Mouse (Mus musculus): ENCODE measurements around the gene Tmem222.

Gene Tmem222

DNA sequence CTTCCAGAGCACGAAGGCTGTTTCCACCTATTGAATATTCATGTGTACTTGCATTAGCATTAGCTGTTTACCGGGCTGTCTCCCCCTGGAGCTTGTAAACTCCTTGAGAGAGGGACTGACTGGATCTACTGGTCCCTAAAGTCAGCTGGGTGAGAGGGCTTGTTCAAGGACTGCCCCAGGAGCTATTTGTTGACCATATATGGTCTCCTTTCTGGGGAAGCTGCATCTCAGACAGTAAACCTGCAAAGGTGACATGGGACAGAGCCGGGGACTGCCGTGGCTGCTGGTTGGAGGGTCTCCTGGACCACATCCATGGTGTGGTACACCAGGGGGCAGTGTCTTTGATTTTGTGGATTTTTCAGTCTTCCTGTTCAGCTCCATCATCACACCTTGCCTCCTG, 5.1 kb upstream of the Tmem222 start:
- DNase-seq (ENCODE audit: low read depth): no peak

DNA sequence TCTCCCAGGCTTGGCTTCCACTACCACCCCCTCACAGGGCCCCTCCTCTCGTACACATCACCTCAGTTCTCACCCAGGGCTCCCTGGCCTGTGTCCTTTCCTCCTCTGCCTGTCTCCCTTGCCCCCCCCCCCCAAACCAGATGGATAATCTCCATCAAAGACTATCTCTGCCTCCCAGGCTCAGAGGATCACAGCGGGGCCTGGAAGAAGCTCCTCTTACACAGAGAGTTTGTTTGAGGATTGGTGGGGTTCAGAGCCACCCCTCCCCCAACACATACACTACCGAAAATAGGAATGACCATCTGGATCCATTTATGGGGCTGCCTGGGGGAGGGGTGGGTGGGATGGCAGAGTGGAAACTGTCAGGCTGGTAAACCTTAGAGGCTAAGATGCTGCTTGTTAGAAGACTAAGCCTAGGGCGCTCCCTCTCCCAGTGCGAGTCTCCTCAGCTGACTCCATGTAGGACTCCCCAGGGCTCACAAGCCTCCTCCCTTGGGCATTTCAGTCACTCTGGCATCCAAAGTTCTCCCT, 4.4 kb upstream of the Tmem222 start:
- no peak for DNase-seq (ENCODE audit: low read depth)

DNA sequence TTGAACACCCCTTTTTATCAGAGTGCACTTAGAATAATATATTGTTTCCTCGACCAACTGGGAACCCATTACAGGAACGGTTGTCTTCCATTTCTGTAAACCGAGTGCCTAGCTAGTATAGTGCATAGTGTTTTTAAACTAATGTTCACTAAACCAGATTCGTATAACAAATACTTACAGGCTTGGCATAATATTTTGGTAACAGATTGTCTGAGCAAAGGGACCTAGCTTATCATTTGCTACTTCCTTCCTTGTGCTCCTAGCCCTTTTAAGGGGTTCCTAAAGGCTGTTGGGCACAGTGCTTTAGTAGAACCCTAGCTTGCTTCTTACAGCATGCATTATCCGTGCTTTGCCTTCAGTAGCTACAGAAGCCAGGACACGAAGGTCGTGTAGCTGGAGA, 3.9 kb upstream of the Tmem222 start:
- DNase-seq (ENCODE audit: low read depth): no peak

DNA sequence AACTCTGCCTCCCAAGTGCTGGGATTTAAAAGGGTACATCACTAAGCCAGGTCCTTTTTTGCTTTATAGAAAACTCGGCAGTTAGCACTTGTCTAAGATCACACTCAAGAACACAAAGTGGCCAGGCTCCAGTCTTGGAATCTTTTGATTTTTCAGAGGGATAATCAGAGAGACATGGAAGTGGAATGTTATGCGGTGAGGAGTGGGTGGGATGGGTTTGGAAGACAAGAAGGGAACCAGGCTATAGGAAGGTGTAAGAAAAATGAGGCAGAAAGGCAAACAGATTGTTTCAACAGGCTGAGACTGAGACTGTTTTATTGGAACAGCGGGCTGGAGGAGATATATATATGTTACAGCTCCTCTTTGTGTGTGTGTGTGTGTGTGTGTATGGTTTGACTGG, 890 bp upstream of the Tmem222 start:
- no peak for DNase-seq (ENCODE audit: low read depth)

DNA sequence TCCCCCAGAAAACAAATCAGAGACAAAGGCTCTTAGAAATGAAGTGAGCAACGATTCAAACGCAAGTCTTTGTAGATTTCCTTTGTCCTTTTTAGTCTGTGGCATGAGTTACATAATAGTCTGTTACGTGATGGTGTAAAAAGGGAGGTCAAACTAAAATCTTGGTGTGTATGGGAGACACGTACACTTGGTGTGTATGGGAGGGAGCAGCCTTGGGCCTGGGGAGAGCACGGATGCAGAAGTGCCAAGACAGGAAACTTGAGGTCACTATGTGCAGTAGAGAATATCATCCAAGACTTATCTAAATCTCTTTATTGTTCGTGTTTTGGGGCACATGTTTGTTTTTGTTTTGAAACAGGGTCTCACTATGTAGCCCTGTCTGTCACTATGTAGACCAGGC, 475 bp upstream of the Tmem222 start:
- DNase-seq (ENCODE audit: low read depth): no peak

DNA sequence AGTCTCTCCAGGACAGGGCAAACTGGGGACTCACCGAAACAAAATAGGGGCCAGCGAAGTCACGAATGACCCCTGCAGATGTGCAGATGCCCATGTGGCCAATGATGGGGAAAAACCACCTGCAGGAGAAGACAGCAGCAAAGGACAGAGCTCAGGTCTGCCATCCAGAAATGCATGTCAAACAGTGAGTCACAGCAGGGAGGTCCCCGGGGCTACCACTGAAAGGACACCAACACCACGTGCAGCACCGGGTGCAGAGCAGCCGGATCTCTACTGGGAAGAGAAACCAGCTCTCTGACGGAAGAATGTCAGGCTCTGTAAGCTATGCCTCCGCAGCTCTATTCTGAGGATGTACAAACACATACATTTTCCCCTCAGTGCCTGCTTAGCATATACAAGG, 6.7 kb downstream of the Tmem222 start:
- no peak for DNase-seq (ENCODE audit: low read depth)

DNA sequence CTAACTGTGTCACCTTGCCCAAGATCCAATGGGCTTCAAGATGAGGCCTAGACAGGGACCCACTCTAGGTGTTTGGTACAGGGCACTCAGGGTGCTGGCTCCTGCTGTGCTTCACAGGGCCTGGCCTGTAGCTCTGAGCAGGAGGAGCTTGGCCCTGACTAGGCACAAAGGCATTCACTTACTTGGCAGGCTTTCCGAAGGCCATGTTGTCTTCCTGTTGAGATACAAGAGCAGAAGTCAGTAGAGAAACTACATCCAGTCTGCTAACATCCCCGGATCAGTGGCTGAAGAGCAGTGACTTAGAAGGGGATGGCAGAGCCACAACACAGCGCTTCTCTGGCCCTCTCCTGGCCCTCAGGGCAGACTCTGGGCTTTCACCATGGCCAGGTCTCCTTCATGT, 8.0 kb downstream of the Tmem222 start:
- no peak for DNase-seq (ENCODE audit: low read depth)

DNA sequence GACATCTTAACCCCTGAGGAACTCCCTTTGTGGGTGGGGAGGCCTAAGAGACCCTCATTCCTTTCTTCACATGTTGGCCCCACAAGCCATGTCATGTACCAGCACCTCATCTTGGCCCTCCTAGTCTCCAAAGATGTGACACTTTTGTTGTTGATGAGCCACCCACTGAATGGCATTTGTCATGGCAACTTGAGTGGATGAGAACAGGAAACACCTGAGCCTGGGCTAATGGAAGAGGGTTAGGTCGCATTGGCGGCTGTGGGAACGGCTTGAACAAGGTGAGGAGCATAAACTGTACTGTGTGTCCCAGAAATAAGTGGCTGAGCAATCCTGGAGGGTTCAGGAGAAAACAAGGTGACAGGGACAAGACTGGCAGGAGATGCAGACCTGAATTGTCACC, 8.7 kb downstream of the Tmem222 start:
- no peak for DNase-seq (ENCODE audit: low read depth)

DNA sequence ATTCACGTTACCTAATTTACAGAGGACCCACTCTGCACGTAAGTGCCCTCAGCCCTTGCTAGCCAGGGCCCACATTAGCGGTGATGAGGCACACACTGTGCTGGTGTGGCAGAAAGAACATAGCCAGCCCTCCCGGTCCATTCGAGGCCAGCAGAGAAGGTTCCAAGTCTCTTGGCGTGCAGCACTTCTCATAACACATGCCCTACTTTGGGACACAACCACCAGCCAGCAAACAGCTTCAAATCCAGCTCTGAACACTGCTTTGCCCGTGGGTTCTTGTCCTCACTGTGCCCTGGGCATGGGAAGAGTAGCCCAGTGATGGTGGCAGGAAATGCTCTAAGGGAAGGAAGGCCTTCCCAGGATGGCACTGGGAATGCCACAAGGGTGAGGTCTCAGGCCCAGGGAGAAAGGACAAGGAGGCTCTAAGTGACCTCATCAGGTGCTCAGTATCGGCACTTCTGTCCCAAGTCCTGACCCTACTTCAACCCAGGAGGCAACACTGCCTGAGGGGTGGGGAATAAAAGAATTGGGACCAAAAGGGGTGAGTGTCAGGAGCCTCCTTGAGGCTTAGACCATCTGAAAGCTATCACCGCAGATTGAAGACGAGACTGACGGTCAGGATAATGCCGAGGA, 11.2 kb downstream of the Tmem222 start:
- DNase-seq (ENCODE audit: low read depth): no peak

DNA sequence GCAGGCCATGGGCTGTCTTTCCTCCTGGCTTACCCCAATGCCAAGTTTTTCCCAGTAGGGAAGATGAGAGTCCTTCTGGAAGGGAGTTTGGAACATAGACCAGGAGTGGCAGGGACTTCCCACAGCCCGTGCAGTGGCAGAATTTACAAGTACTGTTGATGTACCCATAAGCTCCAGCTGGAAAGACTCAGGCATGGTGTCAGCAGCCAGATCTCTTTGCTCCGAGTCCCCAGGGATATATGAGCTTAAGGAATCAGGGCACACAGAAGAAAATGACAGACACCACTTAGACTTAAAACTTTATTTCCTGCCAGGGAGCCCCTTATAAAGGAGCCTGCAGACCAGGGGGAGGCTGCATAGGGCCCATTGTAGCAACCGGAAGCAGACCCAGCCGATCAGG, 11.8 kb downstream of the Tmem222 start:
- no peak for DNase-seq (ENCODE audit: low read depth)

DNA sequence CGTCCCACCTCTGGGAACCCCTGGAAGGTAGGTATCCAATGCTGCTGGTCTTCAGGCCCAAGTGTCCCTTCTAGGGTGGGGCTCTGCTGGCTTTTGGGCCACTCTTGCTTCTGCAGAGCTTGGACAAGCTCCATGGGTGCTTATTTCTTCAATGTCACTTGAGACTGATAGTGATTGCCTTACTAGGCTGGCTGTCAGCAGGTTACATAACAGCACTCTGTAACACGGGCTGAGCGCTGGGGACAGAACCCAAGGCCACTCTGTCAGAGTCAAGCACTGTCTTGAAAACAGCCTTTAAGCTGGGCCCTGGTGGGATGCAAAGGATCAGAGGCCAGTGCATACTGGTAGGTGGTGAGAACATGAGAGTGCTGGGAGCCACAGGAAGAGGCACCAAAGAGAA, 12.3 kb downstream of the Tmem222 start:
- no peak for DNase-seq (ENCODE audit: low read depth)

DNA sequence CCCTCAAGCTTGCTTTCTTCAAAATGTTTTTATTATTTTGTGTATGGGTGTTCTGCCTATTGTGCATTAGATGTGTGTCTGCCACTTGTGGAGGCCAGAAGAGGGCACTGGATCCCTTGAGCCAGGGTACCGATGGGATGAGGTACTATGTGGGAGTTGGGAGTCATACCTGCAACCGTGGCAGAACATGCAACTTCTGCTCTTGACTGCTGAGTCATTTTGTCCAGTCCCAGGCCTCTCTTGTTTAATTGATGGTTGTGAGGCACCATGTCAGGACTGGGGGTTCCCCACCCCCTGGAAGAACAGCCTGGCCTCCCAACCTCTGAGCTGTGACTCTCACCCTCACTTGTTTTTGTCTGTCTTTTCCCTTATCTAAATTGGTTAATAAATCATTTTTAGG, 13.0 kb downstream of the Tmem222 start:
- DNase-seq (ENCODE audit: low read depth): peak; percentile 53

DNA sequence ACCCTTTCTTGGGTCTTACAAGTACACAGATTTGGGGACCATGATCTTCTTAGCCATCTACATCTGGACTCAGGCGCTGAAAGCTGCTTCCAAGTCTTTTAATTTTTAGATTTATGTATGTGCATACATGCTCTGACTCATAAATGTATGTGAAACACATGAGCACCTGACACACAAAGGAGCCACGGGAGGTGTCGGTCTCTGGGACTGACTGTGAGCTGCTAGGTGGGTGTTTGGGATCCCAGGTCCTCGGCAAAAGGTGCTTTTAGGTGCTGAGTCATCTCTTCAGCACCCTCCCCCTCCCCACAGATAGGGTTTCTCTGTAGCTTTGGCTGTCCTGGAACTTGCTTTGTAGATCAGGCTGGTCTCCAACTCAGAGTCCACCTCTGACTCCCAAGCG, 13.8 kb downstream of the Tmem222 start:
- peak; percentile 69 for DNase-seq (ENCODE audit: low read depth)

DNA sequence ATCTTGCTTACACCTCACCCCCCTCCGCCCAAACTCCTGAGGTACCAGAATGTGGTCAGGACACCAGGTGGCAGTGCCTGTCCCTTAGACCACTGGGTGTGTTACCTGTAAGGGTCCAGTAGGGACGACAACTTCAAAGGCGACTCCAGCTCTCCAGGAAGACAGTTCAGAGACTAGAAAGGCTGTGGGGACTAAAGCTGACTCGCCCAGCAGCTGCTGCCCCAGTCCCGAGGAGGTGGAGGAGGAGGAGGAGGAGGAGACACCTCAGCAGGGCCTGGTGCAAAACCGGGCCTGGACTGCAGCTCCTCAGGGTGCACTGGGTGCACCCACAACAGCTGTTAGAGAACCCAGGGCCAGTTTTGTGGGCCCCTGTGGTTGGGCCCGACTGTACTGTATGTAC, 14.7 kb downstream of the Tmem222 start, which contains the start of gene Sytl1:
Sytl1 (minus strand) TSS at position 232 of the 400 bp plus-strand sequence.
- peak; percentile 66 for DNase-seq (ENCODE audit: low read depth)

DNA sequence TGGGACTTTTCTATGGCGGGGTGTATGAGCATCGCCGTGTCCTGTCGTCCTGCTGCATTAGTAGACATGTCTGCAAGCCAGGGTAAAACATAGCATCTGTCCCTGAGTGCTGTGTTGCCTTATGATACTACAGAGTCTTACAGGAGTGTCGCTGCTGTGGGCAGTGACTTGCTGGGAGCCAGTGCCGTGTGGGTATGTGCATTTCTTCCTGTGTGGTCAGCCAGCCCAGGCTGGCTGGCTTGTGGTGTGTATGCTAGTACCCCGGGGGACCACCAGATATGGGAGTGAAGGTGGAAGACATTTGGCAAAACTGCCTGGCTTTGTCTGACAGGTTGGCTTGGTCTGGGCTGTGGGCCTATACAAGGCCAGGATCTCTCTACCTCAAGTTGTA, 15.2 kb downstream of the Tmem222 start:
- no peak for DNase-seq (ENCODE audit: low read depth)

DNA sequence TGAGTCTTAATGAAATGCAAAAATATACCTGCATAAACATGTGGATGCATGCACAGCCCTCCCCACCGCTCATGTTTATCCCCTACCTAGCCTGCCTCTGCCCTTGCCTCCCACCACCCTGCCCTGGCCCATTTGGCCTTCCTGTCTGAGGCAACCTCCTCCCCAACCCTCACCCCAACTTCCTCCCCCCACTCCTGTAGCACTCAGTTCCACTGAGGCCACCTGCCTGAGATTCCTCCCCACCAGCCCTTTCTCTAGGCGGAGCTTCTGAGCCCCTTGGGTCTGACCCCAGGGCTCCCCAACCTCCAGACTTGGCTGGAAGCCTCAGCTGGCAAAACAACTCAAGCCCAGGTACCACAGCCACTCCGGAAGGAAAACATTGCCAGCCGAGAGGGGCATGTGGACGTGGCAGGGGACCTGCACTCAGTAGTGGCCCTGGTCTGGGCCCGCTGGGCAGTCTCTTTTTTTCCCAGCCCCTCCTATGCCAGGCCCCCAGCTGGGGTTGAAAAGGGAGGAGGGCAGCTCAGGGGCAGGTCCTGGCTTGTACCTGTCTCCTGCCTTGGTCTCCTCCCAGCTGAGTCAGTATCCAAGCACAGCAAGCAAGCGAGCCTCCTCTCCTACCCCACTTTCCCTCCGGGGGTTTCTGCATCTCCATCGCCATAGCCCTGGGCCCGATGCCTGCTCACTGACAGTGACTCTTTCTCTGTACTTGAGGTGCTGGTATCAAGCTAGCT, 15.8 kb downstream of the Tmem222 start:
- peak; percentile 52 for DNase-seq (ENCODE audit: low read depth)

DNA sequence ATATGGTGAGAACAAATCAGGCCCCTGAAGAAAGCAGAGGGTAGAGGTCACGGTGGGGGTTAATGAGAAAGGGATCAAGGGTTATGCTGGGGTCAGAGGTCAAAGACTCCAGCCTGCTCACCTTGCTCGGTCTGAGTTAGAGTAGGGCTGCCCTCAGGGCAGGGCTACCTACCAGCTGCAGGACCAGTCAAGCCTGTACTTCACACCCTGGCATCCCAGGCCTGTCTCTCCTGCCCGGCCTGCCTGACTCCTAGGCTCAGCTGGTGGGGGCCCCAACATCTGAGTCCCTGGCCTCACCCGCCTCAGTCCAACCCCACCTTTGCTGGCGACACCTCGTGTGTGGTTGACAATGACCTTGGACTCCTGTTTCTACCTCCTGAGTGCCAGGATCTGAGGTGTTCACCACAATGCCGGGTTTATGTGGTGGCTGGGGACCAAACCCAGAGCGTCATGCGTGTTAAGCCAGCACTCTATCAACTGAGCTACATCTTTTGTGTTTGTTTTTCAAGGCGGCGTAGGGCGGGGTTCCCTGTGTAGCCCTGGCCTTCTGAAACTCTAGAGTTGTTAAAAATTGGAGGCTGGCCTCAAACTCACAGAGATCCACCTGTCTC, 19.7 kb downstream of the Tmem222 start:
- no peak for DNase-seq (ENCODE audit: low read depth)

DNA sequence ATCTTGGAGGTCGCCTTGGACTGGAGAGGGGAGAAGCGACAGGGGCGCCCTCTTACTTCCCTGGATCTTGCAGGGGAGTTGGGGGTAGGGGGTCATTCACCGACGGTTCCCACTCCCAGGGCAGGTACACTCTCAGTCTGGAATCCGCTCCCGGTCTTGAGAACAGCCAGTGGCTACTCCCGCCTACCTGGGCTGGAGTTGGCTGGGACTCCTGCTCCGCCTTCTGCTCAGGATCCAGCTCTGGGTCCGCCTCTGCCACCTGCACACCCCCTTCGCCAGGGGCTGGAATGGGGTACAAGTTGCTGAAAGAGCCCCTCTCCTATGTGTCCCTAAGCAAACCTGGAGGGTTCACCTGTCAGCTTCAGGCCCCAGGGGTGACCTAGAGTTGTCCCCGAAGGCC, 20.4 kb downstream of the Tmem222 start:
- no peak for DNase-seq (ENCODE audit: low read depth)

DNA sequence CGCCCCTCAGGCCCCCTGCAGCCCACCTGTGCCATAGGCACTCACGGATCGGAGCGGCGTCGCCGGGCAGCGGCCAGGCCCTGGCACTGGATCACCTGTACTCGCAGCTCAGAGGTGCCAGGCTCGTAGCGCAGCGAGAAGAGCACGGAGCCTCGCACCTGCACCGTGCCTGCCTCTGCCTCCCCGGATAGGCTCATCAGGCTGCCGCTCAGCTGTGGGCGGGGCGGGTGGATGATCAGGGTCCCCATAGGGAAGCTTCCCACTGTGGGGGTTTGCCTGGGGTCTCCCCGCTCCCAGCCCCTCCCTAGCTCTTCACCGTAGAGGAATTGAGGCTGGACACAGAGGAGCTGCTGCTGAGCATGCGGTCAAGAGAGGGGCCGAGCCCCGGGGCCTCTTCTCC, 20.8 kb downstream of the Tmem222 start:
- no peak for DNase-seq (ENCODE audit: low read depth)

DNA sequence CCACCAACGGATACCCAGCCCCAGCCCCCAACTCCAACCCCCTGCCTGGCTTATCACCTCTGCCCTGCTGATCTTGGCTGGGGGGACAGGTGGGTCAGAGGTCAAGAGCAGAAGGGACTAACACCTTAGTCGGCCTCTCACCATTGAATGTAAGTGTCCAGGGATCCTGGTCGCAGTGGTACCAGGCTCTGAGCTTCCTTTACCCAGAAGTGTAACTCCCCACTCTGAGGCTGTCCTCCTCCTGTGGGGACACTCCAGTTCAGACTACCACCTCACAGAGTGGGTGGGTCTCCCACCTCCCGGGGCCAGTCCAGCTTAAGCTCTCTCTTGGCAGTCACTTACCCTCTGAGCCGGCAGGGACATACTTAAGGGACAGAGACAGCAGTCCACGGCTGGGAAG, 22.2 kb downstream of the Tmem222 start:
- no peak for DNase-seq (ENCODE audit: low read depth)

DNA sequence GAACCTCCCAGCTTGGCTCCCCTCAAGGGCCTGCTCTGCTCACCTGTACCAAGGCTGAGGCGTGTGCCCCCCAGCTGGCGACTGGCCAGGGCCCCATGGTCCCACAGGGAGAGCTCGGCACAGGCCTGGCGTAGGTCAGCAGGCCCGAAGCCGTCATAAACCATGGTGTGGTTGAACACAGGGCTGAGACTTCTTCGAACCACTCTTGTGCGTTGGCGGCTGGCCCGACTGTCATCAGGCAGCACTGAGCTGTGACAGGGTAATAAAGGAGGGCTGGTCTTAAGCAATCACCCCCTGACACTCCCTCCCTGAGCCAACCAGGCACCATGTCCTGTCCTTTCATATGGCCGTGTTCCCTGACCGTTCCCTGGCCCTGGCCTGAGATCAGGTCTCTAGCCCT, 24.2 kb downstream of the Tmem222 start:
- no peak for DNase-seq (ENCODE audit: low read depth)

DNA sequence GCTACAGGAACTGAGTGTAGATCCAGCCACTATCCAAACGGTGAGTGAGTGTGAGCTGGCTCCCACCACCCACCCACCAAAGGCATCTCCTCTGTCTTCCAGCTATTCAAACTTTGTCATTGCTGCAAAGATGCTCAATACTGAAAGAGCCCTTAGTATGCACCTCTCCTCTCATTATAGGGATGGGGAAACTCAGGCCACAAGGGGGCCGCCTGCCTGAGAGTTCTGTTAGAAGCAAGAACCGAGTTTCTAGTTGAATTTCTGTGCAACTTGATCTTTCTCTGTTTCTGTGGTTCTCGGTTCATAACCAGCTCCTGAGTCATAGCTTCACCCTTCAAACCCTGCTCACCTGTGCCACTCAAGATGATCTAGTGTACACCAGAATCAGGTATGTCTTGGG, 25.5 kb downstream of the Tmem222 start:
- peak; percentile 43 for DNase-seq (ENCODE audit: low read depth)

DNA sequence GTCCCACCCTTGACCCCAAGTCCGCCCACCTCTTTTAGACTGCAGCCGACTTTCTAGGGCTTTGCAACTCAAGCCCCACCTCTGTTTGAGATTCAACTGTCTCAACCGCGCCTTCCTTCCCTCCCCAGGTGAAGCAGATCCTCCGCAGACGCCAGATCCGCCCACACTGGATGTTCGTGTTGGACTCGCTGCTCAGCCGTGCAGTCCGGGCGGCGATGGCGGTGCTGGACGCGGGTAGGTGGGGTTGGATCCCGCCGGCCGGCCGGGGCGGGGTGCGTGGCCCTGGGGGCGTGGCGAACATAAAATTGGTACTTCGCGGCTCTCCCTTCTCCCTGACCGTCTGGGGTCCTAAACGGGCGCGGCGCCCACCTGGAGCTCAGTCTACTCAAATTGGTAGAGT, 26.4 kb downstream of the Tmem222 start:
- peak; percentile 39 for DNase-seq (ENCODE audit: low read depth)

Measured in induced T-regulatory cell, adult 2 months (primary cell).